Mouse (Mus musculus): ENCODE results near the gene Sowaha.

The Sowaha gene

DNA sequence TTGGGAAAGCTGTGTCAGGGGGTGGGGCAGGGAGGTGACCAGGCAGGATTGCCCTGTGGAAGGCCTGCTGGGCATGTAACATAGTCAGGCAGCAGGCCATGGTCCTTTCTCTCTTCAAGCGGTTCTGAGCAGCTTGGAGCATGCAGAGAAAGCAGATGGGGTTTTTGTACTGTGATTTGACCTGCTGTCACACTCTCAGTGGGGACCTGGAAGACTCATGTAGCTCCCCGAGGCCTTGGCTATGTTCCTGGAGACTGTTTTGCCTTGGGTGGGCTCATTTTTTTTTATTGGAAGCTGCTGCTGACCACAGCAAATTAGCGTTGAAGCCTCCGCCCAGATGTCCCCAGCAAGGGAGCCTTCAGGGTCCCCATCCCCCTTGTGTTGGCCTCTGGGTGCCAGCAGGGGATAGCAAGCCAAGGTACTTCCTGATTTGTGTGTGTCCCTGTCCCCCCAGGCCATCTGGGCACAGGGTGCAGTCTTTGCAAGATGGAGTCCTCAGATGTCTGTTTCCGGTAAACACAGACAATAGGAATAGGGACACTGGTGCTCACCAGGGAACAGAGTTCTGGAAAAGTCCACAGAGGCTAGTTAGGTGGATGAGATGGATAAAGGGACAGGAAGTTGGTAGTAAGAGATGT, 25.1 kb upstream of the Sowaha start:
- DNase-seq (ENCODE audit: extremely low read depth, low read depth, low spot score): no peak

DNA sequence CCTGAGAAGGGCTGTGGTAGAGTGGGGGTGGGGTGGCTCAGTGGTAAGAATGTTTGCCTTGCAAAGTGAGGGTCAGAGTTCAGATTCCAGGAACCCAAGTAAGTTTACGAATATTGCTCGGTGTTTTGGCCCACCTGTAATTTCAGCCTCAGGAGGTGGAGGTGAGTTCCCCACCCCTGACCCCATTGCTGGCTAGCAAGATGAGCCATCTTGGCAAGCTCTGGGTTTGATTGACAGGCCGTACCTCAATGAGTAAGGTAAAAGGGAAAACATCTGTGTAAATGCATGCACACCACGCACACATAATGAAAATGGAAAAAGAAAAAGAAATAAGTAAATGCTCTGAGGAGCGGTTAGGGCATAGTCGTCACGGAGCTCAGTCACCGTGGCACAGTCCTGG, 24.3 kb upstream of the Sowaha start:
- no peak for DNase-seq (ENCODE audit: extremely low read depth, low read depth, low spot score)

DNA sequence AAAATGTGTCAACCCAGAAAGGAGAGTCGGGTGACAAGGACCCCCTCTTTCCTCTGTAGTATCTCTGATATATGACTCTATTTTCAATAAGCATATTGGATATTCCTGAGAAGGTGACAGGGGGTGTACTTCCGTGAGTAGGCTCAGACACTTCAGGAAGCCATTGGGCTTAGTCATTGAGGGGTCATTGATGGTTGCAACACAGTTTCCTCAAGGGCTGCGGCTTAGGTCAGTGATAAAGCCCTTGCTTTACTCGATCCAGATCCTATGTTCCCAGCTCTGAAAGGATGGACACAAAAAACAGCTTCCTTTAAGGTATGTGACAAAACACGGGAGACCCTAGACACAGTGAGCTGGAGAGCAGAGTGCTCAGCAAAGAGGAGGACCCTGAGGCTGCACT, 23.7 kb upstream of the Sowaha start:
- no peak for DNase-seq (ENCODE audit: extremely low read depth, low read depth, low spot score)

DNA sequence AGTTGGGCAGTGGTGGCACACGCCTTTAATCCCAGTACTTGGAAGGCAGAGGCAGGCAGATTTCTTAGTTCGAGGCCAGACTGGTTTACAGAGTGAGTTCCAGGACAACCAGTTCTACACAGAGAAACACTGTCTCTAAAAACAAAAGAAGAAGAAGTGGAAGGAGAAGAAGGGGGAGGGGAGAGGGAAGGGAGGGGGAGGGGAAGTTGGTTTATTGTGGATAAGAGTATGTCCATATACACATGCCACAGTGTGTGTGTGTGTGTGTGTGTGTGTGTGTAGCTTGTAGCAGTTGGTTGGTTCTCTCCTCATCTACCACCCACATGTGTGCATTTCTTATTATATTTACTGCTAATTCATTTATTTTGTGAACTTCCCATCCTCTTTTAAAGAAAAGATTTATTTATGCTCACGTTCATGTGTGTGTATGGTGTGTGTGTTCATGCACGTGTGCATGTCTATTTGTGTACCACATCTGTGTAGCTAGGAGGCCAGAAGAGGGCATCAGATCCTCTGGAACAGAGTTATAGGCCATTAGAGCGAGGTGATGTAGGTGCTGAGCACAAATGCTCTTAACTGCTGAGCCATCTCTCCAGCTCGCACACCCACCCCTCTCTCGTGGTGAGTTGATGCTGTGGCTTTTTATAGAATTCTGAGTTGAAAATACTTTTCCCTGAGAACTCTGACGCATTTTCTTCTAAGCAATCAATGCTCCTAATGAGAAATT, 22.1 kb upstream of the Sowaha start:
- no peak for DNase-seq (ENCODE audit: extremely low read depth, low read depth, low spot score)

DNA sequence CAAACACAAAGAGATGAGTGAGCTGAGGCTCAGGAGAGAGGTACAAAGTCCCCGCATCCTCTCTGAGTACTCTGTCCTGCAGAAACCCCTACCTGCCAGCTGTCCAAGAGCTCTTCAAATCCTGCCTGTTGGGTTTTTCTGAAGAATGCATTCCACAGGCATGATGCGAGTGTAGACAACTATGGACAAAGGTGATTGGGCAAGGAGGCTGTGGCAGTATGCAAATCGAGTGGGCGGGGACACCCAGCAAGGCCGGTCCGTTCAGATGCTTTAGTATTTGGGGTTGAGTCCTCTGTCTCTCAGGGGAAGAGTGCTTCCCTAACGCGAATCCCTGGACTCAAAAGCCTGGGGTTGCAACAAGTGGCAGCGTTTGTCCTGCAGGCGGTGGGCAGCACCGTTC, 20.5 kb upstream of the Sowaha start:
- DNase-seq (ENCODE audit: extremely low read depth, low read depth, low spot score): peak; percentile 40

DNA sequence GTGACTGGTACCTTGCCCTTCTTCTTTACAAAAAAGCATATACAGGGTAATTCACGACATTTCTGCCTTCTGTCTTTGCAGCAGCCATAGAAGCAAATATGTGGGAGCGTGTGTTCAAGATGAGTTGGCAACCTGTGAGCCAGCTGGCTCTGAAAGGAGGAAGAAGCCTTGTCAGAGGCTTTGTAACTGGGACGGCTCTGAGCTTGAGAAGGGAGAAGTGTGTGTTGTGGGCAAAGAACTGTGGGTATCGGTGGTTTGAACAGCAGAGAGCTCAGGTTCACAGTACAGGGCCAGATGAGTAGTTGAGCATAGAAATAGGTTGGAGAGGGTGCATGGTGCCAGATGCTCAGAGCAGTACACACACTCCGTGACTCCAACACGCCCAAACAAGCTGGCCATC, 16.9 kb upstream of the Sowaha start:
- no peak for DNase-seq (ENCODE audit: extremely low read depth, low read depth, low spot score)

DNA sequence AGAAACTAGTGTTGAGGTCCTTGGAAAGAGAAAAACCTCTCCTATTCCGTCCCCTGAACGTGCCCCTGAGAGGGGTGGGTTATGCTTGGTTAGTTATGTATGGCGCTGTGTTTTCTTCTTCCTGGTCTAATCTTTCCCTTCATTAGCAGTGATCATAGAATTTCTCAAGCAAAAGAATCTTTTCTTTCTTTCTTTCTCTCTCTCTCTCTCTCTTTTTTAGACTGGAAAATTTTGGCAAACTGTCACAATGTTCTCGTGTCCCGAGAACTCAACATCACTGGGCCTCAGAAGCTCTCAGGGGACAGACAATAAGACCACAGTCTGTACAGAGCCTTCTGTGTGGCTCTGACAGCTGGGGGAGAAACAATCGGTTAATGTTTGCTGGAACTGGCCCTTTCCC, 15.3 kb upstream of the Sowaha start:
- DNase-seq (ENCODE audit: extremely low read depth, low read depth, low spot score): no peak

DNA sequence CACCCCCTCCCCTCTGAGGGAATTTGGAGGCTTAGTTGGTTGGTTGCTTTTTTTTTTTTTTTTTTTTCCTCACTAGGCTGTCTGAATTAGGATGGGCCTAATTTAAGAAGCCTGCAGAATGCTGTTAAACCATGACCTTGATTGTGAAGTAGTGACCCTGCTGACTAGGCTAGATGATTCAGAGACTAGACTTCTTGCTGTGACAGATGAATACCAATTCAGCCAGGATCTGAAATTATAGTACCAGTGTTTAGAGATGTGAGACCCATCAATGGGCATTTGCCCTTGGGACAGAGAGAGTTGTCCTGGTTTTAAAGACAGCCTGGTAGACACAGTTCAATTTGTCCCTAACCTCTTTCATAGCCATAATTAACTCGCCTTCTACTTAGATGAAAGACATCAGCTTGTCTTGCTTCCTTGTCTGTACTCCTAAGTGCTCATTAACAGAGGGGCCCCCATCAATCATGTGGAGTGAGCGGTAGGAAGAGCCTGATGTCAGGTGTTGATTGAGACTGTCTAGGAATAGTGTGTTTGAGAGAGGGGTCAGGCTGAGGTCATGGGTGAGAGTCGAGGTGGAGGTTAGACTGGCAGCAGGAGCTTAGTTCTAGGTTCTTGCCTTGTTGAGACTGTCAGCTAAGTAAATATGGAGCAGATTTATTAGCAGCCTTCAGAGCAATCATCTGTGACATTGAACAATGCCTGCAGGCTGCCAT, 13.3 kb upstream of the Sowaha start:
- DNase-seq (ENCODE audit: extremely low read depth, low read depth, low spot score): no peak

DNA sequence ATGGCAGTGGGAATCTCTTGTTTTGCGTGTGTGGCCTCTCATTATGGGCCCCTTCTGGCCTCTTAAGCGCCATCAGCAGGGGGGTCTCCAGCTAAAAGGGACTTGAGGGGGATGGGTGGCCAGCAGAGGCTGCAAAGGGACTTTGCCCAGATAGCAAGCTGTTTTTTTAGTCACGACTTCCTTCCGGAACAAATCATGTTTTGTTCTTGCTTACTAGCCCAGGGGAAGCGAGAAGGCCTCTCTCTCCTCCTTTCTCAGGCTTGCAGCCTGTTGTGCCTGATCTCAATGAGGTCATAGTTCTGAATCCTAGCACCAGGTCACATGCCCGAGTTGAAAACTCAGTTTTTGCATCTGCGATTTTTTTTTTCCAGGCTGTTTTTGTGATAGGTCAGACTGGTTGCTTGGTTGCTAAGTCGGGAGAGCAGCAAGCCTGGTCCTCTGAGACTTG, 11.9 kb upstream of the Sowaha start:
- no peak for DNase-seq (ENCODE audit: extremely low read depth, low read depth, low spot score)

DNA sequence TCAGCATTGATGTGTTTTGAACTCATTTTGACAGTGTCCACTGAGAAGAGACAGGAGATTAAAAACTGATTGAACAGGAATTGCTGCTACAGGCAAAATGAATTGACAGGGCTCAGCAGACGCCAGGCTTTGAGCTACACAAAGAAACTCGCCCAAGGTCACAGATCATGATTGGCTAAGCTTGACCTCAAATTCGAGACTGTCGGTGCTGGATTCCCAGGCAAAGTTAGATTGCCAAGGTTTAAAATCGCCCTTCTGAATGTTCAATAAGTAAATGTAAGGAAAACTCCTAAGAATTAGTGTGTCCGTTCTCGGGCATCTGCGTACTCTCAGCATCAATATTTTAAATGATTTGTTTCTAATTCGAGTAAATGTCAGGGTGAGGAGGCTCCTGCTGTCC, 9.3 kb upstream of the Sowaha start:
- DNase-seq (ENCODE audit: extremely low read depth, low read depth, low spot score): no peak

DNA sequence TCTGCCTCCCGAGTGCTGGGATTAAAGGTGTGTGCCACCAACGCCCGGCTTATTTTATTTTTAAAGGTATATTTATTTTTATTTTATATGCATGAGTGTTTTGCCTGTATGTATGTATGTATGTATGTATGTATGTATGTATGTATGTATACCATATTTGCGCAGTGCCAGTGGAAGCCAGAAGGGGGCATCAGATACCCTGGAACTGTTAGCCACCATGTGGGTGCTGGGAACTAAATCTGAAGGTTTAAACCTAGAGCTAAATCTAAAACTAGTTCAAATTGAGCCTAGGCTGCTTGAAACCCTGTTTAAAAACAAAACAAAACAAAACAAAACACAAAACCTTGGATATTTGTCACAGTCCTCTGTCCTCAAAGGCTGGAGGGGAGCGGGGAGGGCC, 8.9 kb upstream of the Sowaha start:
- DNase-seq (ENCODE audit: extremely low read depth, low read depth, low spot score): no peak

DNA sequence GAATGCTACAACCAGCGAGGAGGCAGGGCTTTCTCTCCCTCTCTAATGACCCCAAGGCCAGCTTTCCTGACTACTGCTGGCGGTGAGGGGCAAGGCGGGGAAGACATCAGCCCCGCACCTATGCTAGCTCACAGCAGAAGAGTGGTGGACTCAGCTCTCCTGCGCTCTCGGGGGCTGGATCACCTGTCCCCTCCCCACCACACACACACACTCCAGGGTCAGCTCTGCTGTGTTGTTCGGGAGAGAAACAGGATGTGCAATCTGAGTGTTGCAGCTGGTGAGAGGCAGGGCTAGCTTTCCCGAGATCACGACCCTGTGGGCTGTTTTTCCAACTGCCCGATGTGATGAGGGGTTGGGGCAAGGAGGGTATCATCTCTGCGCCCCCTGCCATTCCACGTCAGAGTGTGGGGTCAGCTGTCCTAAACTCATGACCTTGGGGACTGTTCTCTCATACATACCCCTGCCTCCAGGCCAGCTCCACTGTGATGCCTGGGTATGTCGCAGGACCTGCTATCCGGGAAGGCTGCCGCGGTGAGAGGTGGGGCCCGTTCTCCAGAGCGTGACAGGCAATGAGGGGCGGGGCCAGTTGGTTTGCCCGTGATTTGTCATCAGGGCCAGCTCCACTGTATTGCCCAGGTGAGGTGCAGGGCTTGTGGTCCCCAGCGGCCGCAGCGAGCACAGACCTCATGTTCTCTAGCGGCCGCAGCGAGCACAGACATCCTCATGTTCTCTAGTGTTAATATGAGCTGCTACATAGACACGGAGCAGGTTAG, 6.9 kb upstream of the Sowaha start:
- DNase-seq (ENCODE audit: extremely low read depth, low read depth, low spot score): no peak

DNA sequence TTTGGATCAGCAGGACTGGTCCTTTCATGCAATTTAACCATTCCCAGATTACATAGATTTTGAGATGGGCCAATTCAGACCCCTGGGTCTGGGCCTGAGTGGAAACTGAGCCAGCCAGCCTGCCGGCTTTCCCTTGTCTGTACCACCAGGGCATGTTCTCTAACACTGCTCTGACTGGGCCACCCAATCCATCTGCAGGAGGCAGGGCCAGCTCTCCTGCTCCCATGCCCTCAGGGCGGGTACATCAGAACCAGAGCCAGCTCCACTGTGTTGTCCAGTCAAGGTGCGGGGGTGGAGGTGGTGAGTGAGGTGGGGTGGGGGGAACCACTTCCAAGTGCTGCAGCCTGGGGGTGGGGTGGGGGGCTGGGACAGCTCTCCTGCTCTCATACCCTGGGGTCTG, 6.3 kb upstream of the Sowaha start:
- no peak for DNase-seq (ENCODE audit: extremely low read depth, low read depth, low spot score)

DNA sequence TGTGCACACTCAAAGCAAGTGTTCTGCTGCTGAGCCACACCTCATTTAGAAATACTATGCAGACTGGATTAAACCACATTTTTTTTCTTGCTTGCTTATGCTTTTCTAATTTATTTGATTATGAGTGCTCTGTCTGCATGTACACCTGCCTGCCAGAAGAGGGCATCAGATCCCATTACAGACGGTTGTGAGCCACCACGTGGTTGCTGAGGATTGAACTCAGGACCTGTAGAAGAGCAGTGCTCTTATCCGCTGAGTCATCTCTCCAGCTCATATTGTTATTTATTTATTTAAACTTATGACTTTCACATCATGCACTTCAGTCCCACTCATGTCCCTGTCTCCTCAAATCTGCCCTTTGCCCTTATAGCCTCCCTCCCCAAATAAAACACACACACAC, 5.6 kb upstream of the Sowaha start:
- DNase-seq (ENCODE audit: extremely low read depth, low read depth, low spot score): no peak

DNA sequence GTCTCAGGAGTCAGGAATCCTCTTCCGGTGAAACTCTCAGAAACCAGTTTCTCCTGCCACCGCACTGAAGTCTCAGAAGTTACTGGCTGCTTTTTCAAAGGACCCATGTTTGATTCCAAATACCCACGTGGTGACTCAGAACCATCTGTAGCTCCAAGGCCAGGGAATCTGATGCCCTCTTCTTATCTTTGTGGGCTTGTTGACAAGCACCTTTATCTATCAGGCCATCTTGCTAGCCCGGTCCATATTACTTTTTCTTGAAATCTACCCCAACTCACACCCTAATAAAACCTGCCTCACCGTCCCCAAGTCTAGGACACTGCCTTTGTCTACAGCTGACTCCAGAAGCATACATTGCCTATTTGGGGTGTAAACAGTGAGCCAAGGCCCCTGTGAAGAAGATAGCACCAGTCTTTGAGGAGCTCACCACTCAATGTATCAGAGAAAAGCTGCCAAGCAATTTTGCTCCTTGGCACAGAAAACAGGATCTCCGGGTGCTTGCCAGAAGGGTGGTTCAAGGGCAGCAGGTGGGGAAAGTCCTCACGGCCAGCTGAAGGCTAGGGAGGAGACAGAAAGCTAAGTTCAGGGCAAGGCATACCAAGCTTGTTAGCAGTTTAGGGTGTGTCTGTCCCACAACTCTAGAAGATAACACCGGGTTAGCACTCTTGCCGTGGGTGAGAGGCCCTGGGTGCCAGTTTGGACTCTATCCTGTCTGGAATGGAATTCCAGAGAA, 3.3 kb upstream of the Sowaha start:
- DNase-seq (ENCODE audit: extremely low read depth, low read depth, low spot score): no peak

DNA sequence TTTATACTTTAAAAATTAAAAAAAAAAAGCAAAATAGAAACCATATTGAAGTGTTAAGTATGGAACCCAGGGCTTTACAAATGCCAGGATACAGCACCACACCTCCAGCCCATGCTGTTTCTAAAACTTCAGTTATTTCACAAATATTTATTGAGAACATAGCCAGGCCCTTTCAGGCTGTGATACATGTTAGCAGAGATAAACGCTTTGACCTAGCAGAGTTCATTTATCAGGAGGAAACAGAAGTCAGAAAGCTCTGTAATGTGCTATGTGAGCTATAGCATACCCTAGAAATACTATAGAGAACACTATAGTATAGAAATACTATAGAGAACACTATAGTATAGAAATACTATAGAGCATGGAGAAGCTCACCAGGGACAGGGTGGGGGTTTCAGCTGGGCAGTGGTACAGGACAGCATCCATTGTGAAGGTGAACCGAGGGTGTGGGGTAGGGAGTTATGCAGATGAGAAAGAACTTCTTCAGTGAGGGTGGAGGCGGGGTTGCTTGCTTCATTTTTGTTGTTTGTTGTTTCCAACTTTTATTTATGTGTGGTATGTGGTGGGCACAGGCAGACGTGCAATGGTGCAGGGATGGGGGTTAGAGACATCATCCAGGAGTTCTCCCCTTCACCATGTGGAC, 1.1 kb upstream of the Sowaha start:
- DNase-seq (ENCODE audit: extremely low read depth, low read depth, low spot score): no peak

DNA sequence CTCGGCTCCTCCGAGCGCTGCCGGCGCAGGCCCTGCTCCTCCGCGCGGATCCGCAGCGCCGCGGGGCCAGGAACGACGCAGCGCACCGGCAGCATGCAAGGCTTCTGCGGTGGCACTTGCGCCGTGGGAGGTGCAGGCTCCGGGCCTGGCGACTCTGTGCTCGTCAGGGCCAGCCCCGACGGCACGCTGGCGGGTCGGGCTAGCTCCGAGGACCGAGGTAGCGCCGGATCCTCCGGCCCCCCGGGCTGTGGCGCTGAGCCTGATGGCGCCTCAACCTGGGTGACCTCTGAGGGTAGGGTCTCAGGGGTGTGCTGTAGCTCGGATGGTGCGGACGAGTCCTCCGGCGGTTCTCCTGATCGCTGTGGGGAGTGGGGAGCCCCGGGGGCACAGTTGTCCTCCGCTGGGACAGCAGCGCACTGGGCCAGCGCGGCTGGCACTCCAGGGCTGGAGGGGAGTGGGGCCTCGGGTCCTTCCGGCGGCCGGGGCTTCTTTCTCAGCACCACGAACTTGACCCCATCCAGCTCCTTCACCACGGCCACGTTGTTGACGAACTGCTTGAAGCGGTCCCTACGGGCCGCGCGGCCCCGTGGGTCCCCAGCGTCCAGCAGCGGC, 797 bp downstream of the Sowaha start:
- DNase-seq (ENCODE audit: extremely low read depth, low read depth, low spot score): no peak

DNA sequence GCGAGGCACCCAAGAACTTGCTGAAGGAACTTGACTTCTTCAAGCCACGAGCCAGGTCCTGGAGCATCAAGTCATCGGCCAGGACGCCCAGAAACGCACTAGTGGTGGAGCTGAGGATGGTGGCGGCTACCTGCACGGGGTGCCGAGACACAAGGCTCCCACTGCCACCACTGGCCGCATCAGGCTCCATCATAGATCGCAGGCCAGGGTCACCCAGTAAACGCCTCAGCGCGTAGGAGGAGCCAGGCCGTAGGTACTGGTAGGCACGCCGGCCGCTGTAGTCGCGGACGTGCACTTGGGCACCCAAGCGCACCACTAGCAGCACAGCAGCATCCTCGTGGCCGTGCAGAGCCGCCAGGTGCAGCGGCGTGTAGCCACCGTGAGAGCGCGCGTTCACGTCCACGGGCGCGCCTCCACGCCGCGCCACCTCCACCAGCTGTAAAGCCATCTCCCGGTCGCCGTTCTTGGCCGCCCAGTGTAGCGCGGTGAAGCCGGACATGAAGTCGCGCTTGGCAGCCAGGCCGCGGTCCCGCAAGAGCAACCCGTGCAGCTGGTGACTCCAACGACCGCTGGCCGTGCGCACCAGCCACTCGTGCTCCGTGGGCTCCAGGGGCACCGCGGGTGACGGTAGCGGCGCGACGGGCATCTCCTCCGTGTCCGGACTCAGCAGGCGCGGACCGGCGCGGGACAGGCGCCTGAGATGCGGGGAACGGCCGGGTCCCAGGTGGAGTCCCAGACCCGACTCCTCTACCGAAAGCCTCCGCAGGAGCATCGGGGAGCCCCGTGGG, 1.5 kb downstream of the Sowaha start:
- no peak for DNase-seq (ENCODE audit: extremely low read depth, low read depth, low spot score)

DNA sequence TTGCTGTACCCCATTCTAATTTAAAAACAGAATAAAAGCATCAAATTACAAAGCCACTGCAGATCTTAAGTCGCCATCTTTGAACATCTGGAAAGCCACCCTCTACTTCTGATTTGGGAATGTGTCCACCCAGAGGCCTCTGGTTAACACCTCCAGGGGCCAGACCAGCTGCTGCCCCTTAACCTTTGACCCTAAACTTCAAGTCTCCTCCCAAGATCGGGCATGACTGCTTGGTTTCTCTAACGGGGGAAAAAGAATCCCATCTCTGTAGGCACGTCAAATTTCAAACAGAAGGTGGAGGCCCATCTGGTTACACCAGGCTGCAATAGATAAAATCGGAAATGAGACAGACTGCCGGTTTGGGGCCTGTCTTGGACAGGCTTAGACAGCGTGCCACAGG, 2.2 kb downstream of the Sowaha start:
- DNase-seq (ENCODE audit: extremely low read depth, low read depth, low spot score): no peak

Measured in fat pad, adult 2 months (tissue).